Mouse (Mus musculus) left cerebral cortex, adult 6 months (tissue): ENCODE measurements around the gene Clcn3. TPM values are rescaled to one million over a fixed set of nuclear protein-coding genes. Genes with fewer than 3 reads are reported as not detected.

Experiments
- long read RNA-seq, 2 experiments: library from polyadenylated mRNA; unstranded; transcript quantifications; one replicate each; pipeline ENCODE4 v2.0.0; 2019 to 2020
- polyA plus RNA-seq: library from polyadenylated mRNA; unstranded; fragments of <200 nt; fragmentation: Nextera tagmentation; gene quantifications from 2 replicates; pipeline ENCODE4 v1.2.3, GENCODE M21; 2021

Clcn3 gene
- polyA plus RNA-seq = 33.1 and 53.6 TPM in 2 replicates
- long read RNA-seq, experiment 1, full-length matches to known transcripts = 340 of 463 reads
- long read RNA-seq, experiment 1, partial matches to known transcripts = 64 of 463 reads
- long read RNA-seq, experiment 1, other reads (novel, unspliced or antisense) = 59 of 463 reads
- long read RNA-seq, experiment 2, full-length matches to known transcripts = 94 of 181 reads
- long read RNA-seq, experiment 2, partial matches to known transcripts = 50 of 181 reads
- long read RNA-seq, experiment 2, other reads (novel, unspliced or antisense) = 37 of 181 reads

DNA sequence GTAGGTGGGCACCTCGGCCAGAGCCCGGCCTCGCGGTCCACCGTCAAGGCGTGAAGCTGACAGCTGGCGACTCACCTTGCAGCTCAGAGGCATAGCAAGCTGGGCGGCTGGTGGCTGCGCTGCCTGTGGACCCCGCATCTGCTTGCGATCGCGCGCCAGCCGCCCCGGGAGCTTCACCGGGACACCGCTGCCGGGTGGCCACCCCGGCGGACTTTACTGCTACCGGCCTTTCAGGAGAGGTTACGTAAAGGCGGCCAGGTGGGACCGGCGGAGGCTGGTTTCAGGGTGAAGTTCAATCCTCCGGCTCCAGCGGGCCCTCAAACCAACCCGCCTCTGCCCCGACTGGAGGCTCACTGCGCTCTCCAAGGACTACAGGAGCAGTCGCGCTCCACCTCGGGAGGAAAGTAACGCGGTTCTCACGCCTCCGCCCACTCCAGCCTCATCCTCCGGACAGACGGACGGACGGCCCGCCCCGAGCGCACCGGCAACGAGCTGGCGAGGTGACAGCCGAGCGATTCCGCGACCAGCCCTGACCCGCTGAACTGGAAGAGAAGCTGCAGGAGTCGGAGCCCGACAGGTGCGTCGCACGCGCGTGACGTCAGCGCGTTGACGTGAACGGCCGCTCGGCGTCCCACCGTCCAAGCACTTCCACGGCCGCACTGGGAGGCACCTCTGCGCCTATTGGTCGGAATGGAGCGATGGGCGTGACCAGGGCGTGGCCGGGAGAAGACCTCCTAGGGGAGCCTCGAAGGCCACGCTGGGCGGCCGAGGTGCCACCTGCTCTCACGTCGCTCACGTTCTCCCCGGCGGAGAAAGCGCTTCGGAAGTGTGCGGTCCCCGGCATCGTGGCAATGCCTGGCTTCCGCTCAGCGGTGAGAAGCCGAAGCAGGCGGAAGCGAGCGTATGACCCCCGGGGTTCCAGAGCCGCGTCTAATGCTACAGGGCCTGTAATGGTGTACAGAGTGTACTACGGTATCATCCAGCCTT, at the start of gene Clcn3:
Gene Clcn3 (minus strand): TSS at position 600 of the 987 bp plus-strand sequence.

GRCm38 (mm10) chr8:60992910-60993638, 10.0 kb upstream of the Clcn3 start, which contains the start of gene Nek1:
TSS of gene Nek1 (plus strand) at chr8:60993195.

GRCm38 (mm10) chr8:60889843-60890519, 93.1 kb downstream of the Clcn3 start, which contains the start of gene Hpf1:
TSS of gene Hpf1 (plus strand) at chr8:60890418.

Other genes with a start within 250 kb of the Clcn3 start
- gene Hpf1, start 92.9 kb downstream of the Clcn3 start, polyA plus RNA-seq = 123 and 142 TPM in 2 replicates
- 7.2 and 7.9 TPM in 2 replicates for gene Nek1, start 9.9 kb upstream of the Clcn3 start, polyA plus RNA-seq
- 5.5 and 7.5 TPM in 2 replicates for gene Sh3rf1, start 240.6 kb upstream of the Clcn3 start, polyA plus RNA-seq